Mouse (Mus musculus) thymus, adult 2 months (tissue): ENCODE results near the gene 4930583I09Rik.

ENCODE experiments used
- CTCF ChIP-seq: fragments of 200-500 bp; IDR thresholded peaks from 2 replicates; pipeline ENCODE4 v1.5.1; 2012; ENCODE audit warnings: mild to moderate bottlenecking, control low read depth, low read length, moderate library complexity, borderline replicate concordance; ENCODE audit not compliant: control insufficient read depth, poor library complexity, insufficient read depth; ENCODE audit errors: extremely low read depth
- POLR2A ChIP-seq: fragments of 200-500 bp; IDR thresholded peaks from 2 replicates; pipeline ENCODE4 v1.6.1; 2012; ENCODE audit warnings: mild to moderate bottlenecking, low read length, control low read depth, moderate library complexity; ENCODE audit not compliant: control insufficient read depth, poor library complexity, insufficient read depth; ENCODE audit errors: extremely low read depth

DNA sequence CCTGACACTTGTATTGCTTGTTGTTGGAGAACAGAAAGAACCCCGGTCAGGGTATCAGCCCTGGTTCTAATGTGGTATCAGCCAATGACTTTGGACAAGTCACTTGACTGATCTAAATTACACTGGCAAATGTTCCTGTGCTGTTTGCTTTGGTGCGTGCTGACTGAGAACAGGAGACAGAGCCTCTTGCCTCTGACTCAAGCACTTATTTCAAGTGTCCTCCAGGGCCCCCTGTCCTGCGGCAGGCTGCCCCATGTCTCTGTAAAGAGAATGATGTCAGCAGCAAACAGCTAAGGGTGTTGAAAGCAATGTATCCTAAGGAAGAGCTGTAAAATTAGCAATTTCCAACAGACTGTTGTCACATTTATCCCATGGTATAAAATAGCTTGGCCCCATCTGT lies 46.7 kb downstream of the 4930583I09Rik start:
- TF ChIP-seq POLR2A (no peak), CTCF (no peak)
